Mouse (Mus musculus): ENCODE results near the gene Ccl2.

DNA sequence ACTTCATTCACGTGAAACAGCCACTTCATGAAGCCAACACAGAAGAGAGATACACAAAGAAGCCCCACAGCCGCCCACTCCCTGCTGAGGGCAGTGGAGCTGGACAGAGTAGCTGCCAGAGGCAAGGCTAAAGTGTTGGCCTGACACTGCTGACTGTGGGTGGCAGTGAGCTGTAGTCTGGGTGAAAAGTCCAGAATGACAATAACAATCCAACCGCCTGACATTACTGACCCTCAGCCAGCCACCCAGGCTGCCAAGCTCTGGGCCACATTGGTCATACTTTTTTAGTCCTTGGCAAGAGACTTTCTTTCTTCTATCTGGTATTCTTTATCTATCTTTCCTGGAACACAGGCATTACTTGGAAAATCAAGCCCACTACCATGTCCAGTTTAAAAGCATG lies 35.7 kb downstream of the Ccl2 start:
- TF ChIP-seq POLR2A (IDR thresholded peaks at IDR 0.05; ENCODE audit: extremely low read depth, insufficient read depth, low read length): no peak
- TF ChIP-seq CTCF (IDR thresholded peaks at IDR 0.05; ENCODE audit: extremely low read depth, insufficient read depth, low read length): no peak
